Mouse (Mus musculus) bone marrow macrophage, adult 2 months (primary cell): Measurements from ENCODE around the gene Tnpo2.

Experiments used
- CTCF ChIP-seq: IDR thresholded peaks from 2 replicates; pipeline ENCODE4 v1.5.1; 2012; ENCODE audit warnings: low read depth, mild to moderate bottlenecking, low read length, moderate library complexity
- POLR2A ChIP-seq: IDR thresholded peaks from 2 replicates; pipeline ENCODE4 v1.6.1; 2012; ENCODE audit warnings: mild to moderate bottlenecking, low read depth, low read length, borderline replicate concordance

DNA sequence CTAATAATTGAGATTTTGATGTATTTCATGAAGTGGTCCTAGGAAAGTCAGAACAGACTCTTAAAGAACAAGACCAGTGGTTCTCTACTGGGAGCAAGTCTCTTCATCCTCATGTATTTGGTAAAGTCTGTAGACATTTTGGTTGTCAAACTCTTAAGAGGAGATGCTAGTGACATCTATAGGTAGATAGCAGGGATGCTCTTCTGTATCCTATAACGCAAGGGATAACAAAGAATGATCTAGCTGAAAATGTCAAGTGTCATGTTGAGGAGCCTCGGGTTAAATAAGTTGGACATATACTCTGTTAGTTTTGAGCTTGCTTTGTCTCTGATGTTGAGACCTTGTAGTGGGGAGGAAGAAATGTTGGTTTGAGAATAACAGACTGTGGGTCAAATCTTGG lies 8.8 kb upstream of the Tnpo2 start:
- TF ChIP-seq CTCF (no peak), POLR2A (no peak)
